ENCODE assay signal across 8 mouse cellular contexts in the genomic region with DNA sequence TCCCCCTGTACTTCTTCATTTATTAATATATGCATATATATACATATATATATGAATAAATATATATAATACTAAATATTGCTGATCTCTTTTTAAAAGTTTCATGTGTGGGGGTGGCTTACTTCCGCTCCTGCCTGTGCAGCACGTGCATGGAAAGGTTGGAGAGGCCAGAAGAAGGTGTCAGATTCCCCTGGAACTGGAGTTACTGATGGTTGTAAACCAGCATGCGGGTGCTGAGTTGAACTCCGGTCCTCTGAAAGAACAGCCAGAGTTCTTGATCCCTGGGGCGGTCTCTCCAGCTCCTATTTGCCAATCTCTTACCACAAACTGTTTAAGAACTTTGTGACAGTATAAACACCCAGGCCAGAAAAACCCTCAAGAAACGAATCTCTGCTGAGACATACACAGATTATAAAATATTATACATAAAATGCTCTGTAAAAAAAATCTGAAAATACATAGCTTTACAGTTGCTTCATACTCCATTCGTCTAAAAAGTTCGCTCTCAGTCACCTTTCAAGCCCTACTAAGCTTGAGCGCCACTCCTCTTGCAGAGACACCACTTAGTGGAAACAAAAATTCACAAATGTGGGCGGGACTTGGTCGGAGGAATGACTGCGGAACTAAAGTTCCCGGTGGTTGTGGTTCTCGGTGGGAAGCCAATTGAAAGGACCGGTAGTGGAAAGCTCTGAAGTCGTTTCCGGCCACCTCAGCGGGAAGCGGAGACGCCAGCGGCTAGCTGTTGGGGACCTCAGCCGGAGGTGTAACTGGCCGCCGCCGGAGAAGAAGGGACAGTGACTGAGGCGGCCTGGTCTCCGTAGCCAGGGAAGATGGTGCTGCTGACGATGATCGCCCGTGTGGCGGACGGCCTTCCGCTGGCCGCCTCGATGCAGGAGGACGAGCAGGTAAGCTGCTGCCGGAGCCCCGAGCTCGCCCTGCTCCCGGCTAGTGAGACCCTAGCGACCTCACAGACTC. TPM values are rescaled to one million over a fixed set of nuclear protein-coding genes. Genes with fewer than 3 reads are reported as not detected.
A peak's percentile ranks its signal among the peaks of the same experiment; 100 is the strongest.
DNase-seq lines count a peak whose midpoint lies in the region; ATAC-seq lines count a peak whose summit lies in the region.

A gene (plus strand): TSS at position 675 of the 975 bp plus-strand sequence.

- no peaks in the 10 kb centered on the region for H3K4me1 ChIP-seq in hindbrain, embryonic 11.5 days (replicated peaks; ENCODE audit: control insufficient read depth, insufficient read depth, low read length)

- 5% methylated on average over 41 of the region's 41 CpGs for WGBS in hindbrain, embryonic 11.5 days

- H3K9ac ChIP-seq in hindbrain, embryonic 11.5 days (ENCODE audit: low read depth, low read length): peak within 1 kb of the TSS; percentile 94

- H3K4me2 ChIP-seq in hindbrain, embryonic 11.5 days (replicated peaks; ENCODE audit: low read depth, low read length): peak within 1 kb of the TSS; percentile 46

- H3K27ac ChIP-seq in hindbrain, embryonic 11.5 days (ENCODE audit: low read depth, low read length): no peak within 1 kb of the TSS

- H3K27me3 ChIP-seq in hindbrain, embryonic 11.5 days (ENCODE audit: control insufficient read depth, insufficient read depth, low read length): no peaks in the 10 kb centered on the region

- peak; percentile 91 for DNase-seq in Muller cell, postnatal 12 days (ENCODE audit: inconsistent ontology term)
- peak; percentile 90 for DNase-seq in cerebellum, adult 9-11 months
- DNase-seq in frontal cortex, adult 2 months (ENCODE audit: extremely low spot score in 1 of 2, low spot score in 1 of 2): peak; percentile 82 to 97
- peak; percentile 94 for DNase-seq in hindbrain, embryonic 11.5 days (ENCODE audit: low spot score)
- peak; percentile 89 to 93 for DNase-seq in layer of hippocampus, postnatal 10 days (ENCODE audit: low spot score in 2 of 2)
- peak; percentile 93 for DNase-seq in lung, postnatal 10 days
- peak; percentile 87 for DNase-seq in ovary, postnatal 36 days (ENCODE audit: low spot score)
- DNase-seq in thymus, postnatal 25 days: peak; percentile 89

- H3K4me3 ChIP-seq in hindbrain, embryonic 11.5 days (ENCODE audit: low read depth, low read length): peak within 1 kb of the TSS; percentile 93

- H3K9me3 ChIP-seq in hindbrain, embryonic 11.5 days (ENCODE audit: control insufficient read depth, low read length): no peaks in the 10 kb centered on the region

- peak; percentile 86 for ATAC-seq in hindbrain, embryonic 11.5 days (ENCODE audit: low FRiP score)

- no peaks in the 10 kb centered on the region for H3K36me3 ChIP-seq in hindbrain, embryonic 11.5 days (ENCODE audit: control insufficient read depth, insufficient read depth, low read length)

RNA-seq across cellular contexts. Expression of the gene that starts here (rescaled TPM):
- polyA plus RNA-seq in frontal cortex, adult 2 months (2012; rRNA removed): 63.2 and 65.8 TPM in 2 replicates
- 134 and 135 TPM in 2 replicates for polyA plus RNA-seq in hindbrain, embryonic 11.5 days (2014; fragmentation: Nextera tagmentation; extraction: Ambion mirVana)
- 10 to 100 TPM; 60.9 to 66.3 TPM for total RNA-seq in layer of hippocampus, postnatal 10 days (2021)
